Mouse (Mus musculus): ENCODE measurements around the gene Larp7.

GRCm38 (mm10) chr3:127562974-127563373, 9.8 kb upstream of the Larp7 start:
- TF ChIP-seq CTCF (IDR thresholded peaks at IDR 0.05; ENCODE audit: insufficient read depth, low read length) (no peak), POLR2A (IDR thresholded peaks at IDR 0.05; ENCODE audit: borderline replicate concordance, extremely low read depth, low read depth, low read length) (no peak)
